Mouse (Mus musculus) hindbrain, postnatal 0 days (tissue): ENCODE results near the gene Gm10282. TPM values are rescaled to one million over a fixed set of nuclear protein-coding genes. Genes with fewer than 3 reads are reported as not detected.

Experiments
- ATAC-seq: fragments of 200-750 bp; cut with Nextera tagmentation; 2 replicates; pipeline ENCODE4 v1.8.0; 2017; ENCODE audit warnings: mild to moderate bottlenecking, moderate TSS enrichment, moderate library complexity
- DNase-seq: peaks from one replicate; pipeline ENCODE4 v3.0.0-alpha.2; 2015; ENCODE audit warnings: low spot score
- H3K27ac ChIP-seq: fragments of 300-500 bp; sonication (generic); 2 replicates; pipeline ENCODE4 v1.5.1; 2014; ENCODE audit warnings: mild to moderate bottlenecking
- H3K27me3 ChIP-seq: fragments of 300-500 bp; sonication (generic); 2 replicates; pipeline ENCODE4 v1.6.1; 2014; ENCODE audit warnings: low read length, mixed read lengths; ENCODE audit not compliant: insufficient read depth
- H3K36me3 ChIP-seq: fragments of 300-500 bp; sonication (generic); 2 replicates; pipeline ENCODE4 v1.6.1; 2014; ENCODE audit warnings: low read length, mixed read lengths; ENCODE audit not compliant: insufficient read depth
- H3K4me1 ChIP-seq: fragments of 300-500 bp; sonication (generic); 2 replicates; pipeline ENCODE4 v1.6.1; 2014; ENCODE audit warnings: antibody characterized with exemption, low read length, mixed read lengths; ENCODE audit not compliant: insufficient read depth
- H3K4me2 ChIP-seq: fragments of 300-500 bp; sonication (generic); 2 replicates; pipeline ENCODE4 v1.6.1; 2014; ENCODE audit warnings: low read depth, mild to moderate bottlenecking, low read length, moderate library complexity, mixed read lengths
- H3K4me3 ChIP-seq: fragments of 300-500 bp; sonication (generic); 2 replicates; pipeline ENCODE4 v1.5.1; 2014; ENCODE audit warnings: low read length
- H3K9ac ChIP-seq: fragments of 300-500 bp; sonication (generic); replicated peaks from 2 replicates; pipeline ENCODE4 v1.6.1; 2014; ENCODE audit warnings: mild to moderate bottlenecking, low read length, moderate library complexity, mixed read lengths
- H3K9me3 ChIP-seq: fragments of 300-500 bp; sonication (generic); 2 replicates; pipeline ENCODE4 v1.6.1; 2016; ENCODE audit warnings: low read length, mixed read lengths
- CTCF ChIP-seq: IDR thresholded peaks from 2 replicates; pipeline ENCODE4 v1.5.1; 2016; ENCODE audit warnings: antibody characterized with exemption, control low read depth, low read depth
- WGBS: fragments of 180-500 bp; shearing (Covaris S2); extraction: QIAGEN DNeasy Blood & Tissue Kit; methylation state at CpG from one replicate; pipeline ENCODE4 v1.1.7; 2014; 5-methylcytosine and 5-hydroxymethylcytosine counted together
- polyA plus RNA-seq: library from polyadenylated mRNA; unstranded; fragments of >200 nt; fragmentation: Nextera tagmentation; extraction: Ambion mirVana; gene quantifications from 2 replicates; pipeline ENCODE4 v1.2.1, GENCODE M21; 2015
- total RNA-seq: library from RNA; depleted of rRNA; stranded (reverse); fragments of >200 nt; gene quantifications from 2 replicates; pipeline ENCODE4 v1.2.3, GENCODE M21; 2014; rRNA removed

Gm10282 gene
- total RNA-seq, result 0.36 and 1.5 TPM in 2 replicates
- polyA plus RNA-seq, result 11.7 and 12.3 TPM in 2 replicates

DNA sequence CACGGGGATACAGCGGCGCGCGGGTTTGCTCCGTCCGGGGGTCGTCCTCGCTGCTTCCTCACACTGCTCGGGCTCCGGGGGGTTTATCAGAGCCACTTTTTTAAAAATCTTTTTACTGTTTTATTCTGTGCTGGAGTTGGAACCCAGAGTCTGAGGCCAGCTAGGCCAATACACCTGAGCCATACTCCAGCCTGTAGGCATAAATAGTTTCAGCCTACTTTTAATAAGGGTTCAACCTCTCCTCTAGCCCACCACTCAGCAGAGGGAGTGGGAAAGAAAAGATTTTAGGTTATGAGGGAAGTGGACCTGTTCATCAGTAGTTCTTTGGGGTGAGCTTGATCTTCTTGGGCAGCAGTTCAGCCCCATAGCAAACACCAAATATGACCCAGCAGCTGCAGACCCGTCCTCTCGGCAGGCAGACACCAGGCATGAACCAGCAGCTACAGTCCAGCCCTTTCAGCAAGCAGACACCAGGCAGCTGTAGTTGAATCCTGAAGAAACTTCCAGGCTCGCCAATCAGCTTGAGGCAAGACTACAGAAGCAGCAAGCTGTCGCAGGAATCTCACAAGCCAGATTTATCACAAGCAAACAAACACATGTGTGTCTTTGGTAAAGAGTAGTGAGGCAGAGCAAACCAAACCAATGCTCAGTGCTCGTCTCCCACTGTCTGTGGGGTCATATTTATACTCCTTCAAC, at the start of gene Gm10282:
TSS of gene Gm10282 (minus strand) at position 51 of the 696 bp plus-strand sequence.
- Histone ChIP-seq H3K27ac (no peak within 1 kb of the TSS), H3K36me3 (no peaks in the 10 kb centered on the region), H3K9ac (no peak within 1 kb of the TSS), H3K27me3 (no peaks in the 10 kb centered on the region), H3K4me1 (no peaks in the 10 kb centered on the region), H3K9me3 (no peaks in the 10 kb centered on the region), H3K4me2 (no peak within 1 kb of the TSS), H3K4me3 (no peak within 1 kb of the TSS)
- ATAC-seq, result no peak
- WGBS, result 69% methylated on average over 13 of the region's 16 CpGs
- no peak for TF ChIP-seq CTCF
- DNase-seq, result no peak

GRCm38 (mm10) chr8:72354272-72354671, 49.2 kb upstream of the Gm10282 start:
- Histone ChIP-seq H3K4me2 (no peak overlapping the region), H3K27ac (no peak overlapping the region), H3K4me1 (no peaks in the 10 kb centered on the region), H3K9me3 (no peaks in the 10 kb centered on the region), H3K27me3 (no peaks in the 10 kb centered on the region), H3K9ac (no peak overlapping the region), H3K36me3 (peaks cover 38% of the 10 kb centered on the region), H3K4me3 (no peak overlapping the region)
- DNase-seq (no peak), ATAC-seq (no peak)
- WGBS, result 83% methylated on average over 11 of the region's 11 CpGs
- TF ChIP-seq CTCF, result no peak

- Histone ChIP-seq H3K4me1 (no peaks in the 10 kb centered on the region), H3K27ac (no peak overlapping the region; the same call in 1 of the 2 replicates), H3K9ac (no peak overlapping the region), H3K4me2 (no peak overlapping the region), H3K4me3 (no peak overlapping the region), H3K36me3 (peaks cover 32% of the 10 kb centered on the region), H3K27me3 (no peaks in the 10 kb centered on the region), H3K9me3 (no peaks in the 10 kb centered on the region)
- ATAC-seq (0 out of 2 replicates have a peak, but pooled peaks have one; percentile 18), DNase-seq (no peak)
- 92% methylated on average over 7 of the region's 7 CpGs for WGBS
- no peak for TF ChIP-seq CTCF
These were observed 48.6 kb upstream of the Gm10282 start for GRCm38 (mm10) chr8:72353700-72354045.

DNA sequence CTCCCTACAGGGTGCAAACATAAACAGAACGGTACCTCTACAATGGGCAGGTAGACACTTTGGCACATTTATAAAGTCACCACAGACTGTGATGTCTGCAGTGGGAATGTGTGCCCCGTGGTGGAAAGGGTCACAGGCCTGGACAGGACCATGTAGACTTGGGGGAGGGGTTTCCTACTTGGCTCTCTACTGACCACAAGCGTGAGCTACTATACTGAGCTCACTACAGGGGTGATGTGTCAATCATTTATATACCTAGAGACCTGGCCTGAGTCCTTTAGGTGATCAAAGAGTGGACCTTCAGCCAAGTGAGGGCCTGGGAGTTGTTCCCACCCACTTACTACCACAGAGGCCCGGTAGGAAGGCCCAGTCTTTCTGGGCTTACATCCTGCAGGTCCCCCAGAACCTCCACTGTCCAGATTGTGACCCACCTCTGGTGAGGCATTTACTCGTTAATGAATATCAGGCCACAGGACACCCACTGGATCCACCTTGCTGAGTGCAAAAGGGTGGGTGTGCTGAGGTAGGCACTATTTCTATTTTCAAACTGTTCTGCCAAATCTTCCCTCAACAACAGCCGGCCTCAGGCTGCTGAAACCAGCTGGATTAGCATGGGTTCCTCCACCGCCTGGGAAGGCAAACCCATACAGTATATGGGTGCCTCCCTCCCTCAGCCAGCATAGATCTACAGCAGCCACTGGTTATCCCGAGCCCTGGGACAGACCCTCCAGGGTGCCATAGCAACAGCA, 48.1 kb upstream of the Gm10282 start:
- no peak overlapping the region for H3K4me3 ChIP-seq
- DNase-seq (no peak), ATAC-seq (0 out of 2 replicates have a peak, but pooled peaks have one; percentile 30)
- H3K9me3 ChIP-seq, result no peaks in the 10 kb centered on the region
- peaks cover 31% of the 10 kb centered on the region for H3K36me3 ChIP-seq
- no peak for TF ChIP-seq CTCF
- no peaks in the 10 kb centered on the region for H3K27me3 ChIP-seq
- 78% methylated on average over 8 of the region's 8 CpGs for WGBS
- H3K9ac ChIP-seq, result no peak overlapping the region
- H3K4me1 ChIP-seq, result no peaks in the 10 kb centered on the region
- H3K4me2 ChIP-seq, result no peak overlapping the region
- no peak overlapping the region; the same call in 1 of the 2 replicates for H3K27ac ChIP-seq

- no peak overlapping the region for H3K9ac ChIP-seq
- no peak for DNase-seq
- H3K9me3 ChIP-seq, result no peaks in the 10 kb centered on the region
- WGBS, result 93% methylated on average over 7 of the region's 7 CpGs
- no peaks in the 10 kb centered on the region for H3K4me1 ChIP-seq
- H3K4me3 ChIP-seq, result no peak overlapping the region
- no peak overlapping the region for H3K27ac ChIP-seq
- no peak for ATAC-seq
- no peak overlapping the region for H3K4me2 ChIP-seq
- TF ChIP-seq CTCF, result no peak
- H3K27me3 ChIP-seq, result no peaks in the 10 kb centered on the region
- H3K36me3 ChIP-seq, result peaks cover 20% of the 10 kb centered on the region
These were observed 46.4 kb upstream of the Gm10282 start for GRCm38 (mm10) chr8:72351405-72352005.

GRCm38 (mm10) chr8:72350727-72351126, 45.7 kb upstream of the Gm10282 start:
- Histone ChIP-seq H3K27me3 (no peaks in the 10 kb centered on the region), H3K36me3 (peaks cover 15% of the 10 kb centered on the region), H3K4me1 (no peaks in the 10 kb centered on the region), H3K4me2 (no peak overlapping the region), H3K9ac (no peak overlapping the region), H3K9me3 (no peaks in the 10 kb centered on the region), H3K27ac (no peak overlapping the region), H3K4me3 (no peak overlapping the region)
- DNase-seq (no peak), ATAC-seq (no peak)
- no peak for TF ChIP-seq CTCF
- 97% methylated on average over 8 of the region's 8 CpGs for WGBS
